Mouse (Mus musculus): ENCODE data around the gene Armc9.

The Armc9 gene

DNA sequence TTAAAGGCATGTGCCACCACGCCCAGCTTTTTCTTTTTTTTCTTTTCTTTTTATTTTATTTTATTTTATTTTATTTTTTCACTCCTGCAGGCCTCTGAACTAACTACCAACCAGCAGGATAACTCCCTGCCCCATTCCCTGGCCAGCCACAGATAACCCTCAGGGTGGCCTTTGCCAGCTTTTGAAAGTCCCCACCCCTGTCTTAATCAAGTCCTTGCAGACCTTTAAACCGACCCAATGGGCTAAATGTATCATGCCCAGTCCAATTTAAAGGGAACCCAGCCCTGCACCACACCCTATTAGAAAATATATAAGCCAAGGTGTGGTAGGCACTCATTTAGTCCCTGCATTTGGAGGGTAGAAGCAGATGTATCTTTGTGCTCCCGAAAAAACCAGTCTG, 157.7 kb downstream of the Armc9 start:
- no peak for DNase-seq (ENCODE audit: low read depth)

DNA sequence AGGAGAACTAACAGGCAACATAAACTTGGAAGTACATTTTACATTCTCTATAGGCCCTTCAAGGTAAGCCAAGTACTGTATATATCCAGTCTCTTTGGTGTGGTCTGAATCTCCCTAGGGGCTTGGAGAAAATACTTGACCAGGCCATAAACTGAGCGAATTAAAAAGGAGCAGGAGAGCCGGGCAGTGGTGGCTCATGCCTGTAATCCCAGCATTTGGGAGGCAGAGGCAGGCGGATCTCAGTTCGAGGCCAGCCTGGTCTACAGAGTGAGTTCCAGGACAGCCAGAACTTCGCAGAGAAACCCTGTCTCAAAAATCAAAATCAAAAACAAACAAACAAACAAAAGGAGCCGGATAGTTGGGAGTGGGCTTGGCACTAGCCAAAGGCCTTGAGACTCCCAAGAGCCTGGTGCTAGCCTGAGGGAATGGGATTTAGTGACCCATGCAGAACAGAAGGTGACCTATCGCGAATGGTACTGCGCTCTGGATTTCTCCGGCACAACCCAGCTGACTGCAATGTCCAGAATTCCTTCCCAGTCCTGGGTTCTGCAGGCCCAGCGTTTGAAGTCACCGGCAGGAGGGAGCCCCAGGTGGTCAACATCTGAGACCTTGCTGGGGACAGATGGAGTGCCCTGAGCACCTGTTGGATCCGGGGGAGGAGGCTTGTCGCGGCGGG, 158.7 kb downstream of the Armc9 start:
- DNase-seq (ENCODE audit: low read depth): no peak

DNA sequence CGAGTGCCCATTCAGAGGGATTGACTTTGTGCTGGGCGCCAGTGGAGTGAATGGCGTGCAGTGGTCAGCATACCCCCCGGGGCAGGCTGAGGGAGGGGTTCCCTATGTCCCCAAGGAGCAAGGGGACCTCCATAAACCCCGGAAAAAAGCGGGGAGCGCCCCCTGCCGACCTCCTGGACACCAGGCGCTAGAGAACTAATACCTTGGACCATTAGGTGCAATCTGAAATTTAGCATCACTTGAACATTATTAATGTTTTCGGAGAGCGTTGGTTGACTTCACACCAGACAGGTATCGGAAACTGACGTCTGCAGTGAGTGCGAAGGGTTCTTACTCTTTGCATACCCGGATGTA, 159.2 kb downstream of the Armc9 start:
- no peak for DNase-seq (ENCODE audit: low read depth)

- DNase-seq (ENCODE audit: low read depth): no peak
Measured at GRCm38 (mm10) chr1:86320822-86321413, 166.3 kb downstream of the Armc9 start.
